Mouse (Mus musculus) thymus, adult 2 months (tissue): Measurements from ENCODE around the gene Tnfrsf11a. TPM values are rescaled to one million over a fixed set of nuclear protein-coding genes. Genes with fewer than 3 reads are reported as not detected.

Source experiments
- DNase-seq: peaks from one replicate; pipeline ENCODE4 v3.0.0; 2021
- H3K27ac ChIP-seq: fragments of 200-500 bp; 2 replicates; pipeline ENCODE4 v1.5.1; 2012; ENCODE audit warnings: low read length, control low read depth; ENCODE audit not compliant: control insufficient read depth, insufficient read depth
- H3K27me3 ChIP-seq: fragments of 200-500 bp; 2 replicates; pipeline ENCODE4 v1.6.1; 2012; ENCODE audit warnings: mild to moderate bottlenecking, low read length, moderate library complexity, mixed read lengths; ENCODE audit not compliant: control insufficient read depth, insufficient read depth
- H3K36me3 ChIP-seq: fragments of 200-500 bp; 2 replicates; pipeline ENCODE4 v1.6.1; 2012; ENCODE audit warnings: mild to moderate bottlenecking, low read length, moderate library complexity; ENCODE audit not compliant: control insufficient read depth, insufficient read depth
- H3K4me1 ChIP-seq: fragments of 200-500 bp; replicated peaks from 2 replicates; pipeline ENCODE4 v1.6.1; 2012; ENCODE audit warnings: low read length; ENCODE audit not compliant: control insufficient read depth, insufficient read depth
- H3K4me3 ChIP-seq: fragments of 200-500 bp; 2 replicates; pipeline ENCODE4 v1.5.1; 2012; ENCODE audit warnings: mild to moderate bottlenecking, low read length, control low read depth, moderate library complexity; ENCODE audit not compliant: control insufficient read depth, insufficient read depth
- CTCF ChIP-seq: fragments of 200-500 bp; IDR thresholded peaks from 2 replicates; pipeline ENCODE4 v1.5.1; 2012; ENCODE audit warnings: mild to moderate bottlenecking, control low read depth, low read length, moderate library complexity, borderline replicate concordance; ENCODE audit not compliant: control insufficient read depth, poor library complexity, insufficient read depth; ENCODE audit errors: extremely low read depth
- POLR2A ChIP-seq: fragments of 200-500 bp; IDR thresholded peaks from 2 replicates; pipeline ENCODE4 v1.6.1; 2012; ENCODE audit warnings: mild to moderate bottlenecking, low read length, control low read depth, moderate library complexity; ENCODE audit not compliant: control insufficient read depth, poor library complexity, insufficient read depth; ENCODE audit errors: extremely low read depth
- WGBS: fragments of 180-500 bp; shearing (Covaris S2); methylation state at CpG from one replicate; pipeline ENCODE4 v1.1.7; 2018; 5-methylcytosine and 5-hydroxymethylcytosine counted together
- polyA plus RNA-seq: library from polyadenylated mRNA; depleted of rRNA; stranded (reverse); fragments of >200 nt; gene quantifications from 2 replicates; pipeline ENCODE4 v1.2.3, GENCODE M21; 2012; rRNA removed

Gene Tnfrsf11a
- 11.1 and 12.7 TPM in 2 replicates for polyA plus RNA-seq

DNA sequence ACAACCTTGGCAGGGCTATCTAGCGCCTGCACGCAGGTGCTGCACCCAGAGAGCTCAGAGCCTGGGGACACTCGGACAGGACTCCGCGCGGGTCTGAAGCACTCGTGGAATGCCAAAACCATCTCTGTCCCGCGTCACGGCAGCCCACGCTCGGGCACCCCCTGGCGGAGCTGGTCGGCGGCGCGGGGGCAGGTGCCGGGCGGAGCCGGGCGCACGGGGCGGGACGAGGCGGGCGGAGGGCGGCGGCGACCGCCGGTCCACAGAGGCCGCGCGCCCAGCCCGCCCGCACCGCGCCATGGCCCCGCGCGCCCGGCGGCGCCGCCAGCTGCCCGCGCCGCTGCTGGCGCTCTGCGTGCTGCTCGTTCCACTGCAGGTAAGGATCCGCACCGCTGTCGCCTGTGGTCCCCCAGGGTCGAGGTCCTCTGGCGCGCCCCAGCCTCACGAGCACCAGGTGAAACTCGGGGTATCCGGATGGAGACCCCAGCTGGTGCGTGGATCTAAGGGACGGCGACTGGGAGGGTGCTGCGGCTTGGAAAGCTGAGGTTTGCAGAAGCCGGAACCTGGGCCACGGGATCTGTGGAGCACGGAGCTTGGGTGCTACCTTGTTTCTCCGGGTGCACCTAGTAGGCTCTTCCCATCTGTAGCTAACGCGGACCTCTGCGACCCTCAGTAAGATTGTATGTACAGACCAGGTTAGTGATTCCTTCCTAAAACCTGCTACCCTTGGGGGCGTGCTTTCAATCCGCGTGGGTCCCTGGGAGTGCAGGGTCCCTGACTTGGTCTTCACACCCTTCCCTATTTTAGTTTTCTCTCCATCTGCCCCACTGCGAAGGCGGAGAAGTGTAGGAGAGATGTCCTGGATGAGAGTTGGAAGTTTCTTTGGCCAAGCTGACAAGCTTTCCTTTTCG, at the start of gene Tnfrsf11a:
Tnfrsf11a (plus strand) TSS at position 262 of the 908 bp plus-strand sequence.
- Histone ChIP-seq H3K27ac (peak within 1 kb of the TSS; percentile 12; the same call in 1 of the 2 replicates), H3K36me3 (no peaks in the 10 kb centered on the region), H3K4me1 (peaks cover 15% of the 10 kb centered on the region), H3K27me3 (no peaks in the 10 kb centered on the region; the same call in 1 of the 2 replicates), H3K4me3 (peak within 1 kb of the TSS; percentile 33)
- WGBS, result 3% methylated on average over 77 of the region's 77 CpGs
- peak; percentile 52 for TF ChIP-seq CTCF
- no peak for TF ChIP-seq POLR2A
- peak; percentile 72 for DNase-seq

DNA sequence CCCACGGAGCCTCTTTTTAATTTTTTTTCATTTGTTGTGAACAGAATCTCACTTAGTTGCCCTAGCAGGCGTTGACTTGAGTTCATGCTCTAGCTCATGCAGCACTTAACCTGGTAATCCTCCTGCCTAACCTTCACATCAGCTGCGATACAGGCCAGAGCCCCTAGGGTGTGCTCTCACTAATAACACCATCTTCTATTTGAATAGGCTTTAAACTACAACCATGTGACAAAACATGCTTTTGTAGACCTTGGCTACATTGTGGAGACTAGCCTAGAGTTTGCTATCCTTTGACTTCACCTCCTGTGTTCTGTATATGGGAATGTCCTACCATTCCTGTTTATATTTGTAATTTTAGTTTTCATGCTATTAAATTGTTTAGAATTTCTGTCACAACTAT, 45.2 kb upstream of the Tnfrsf11a start:
- H3K4me3 ChIP-seq, result no peak overlapping the region
- H3K27me3 ChIP-seq, result no peaks in the 10 kb centered on the region
- 93% methylated on average over 3 of the region's 3 CpGs for WGBS
- peaks cover 14% of the 10 kb centered on the region for H3K36me3 ChIP-seq
- H3K27ac ChIP-seq, result no peak overlapping the region
- DNase-seq, result no peak
- H3K4me1 ChIP-seq, result no peaks in the 10 kb centered on the region
- TF ChIP-seq POLR2A, result no peak
- TF ChIP-seq CTCF, result no peak

- H3K4me1 ChIP-seq, result no peaks in the 10 kb centered on the region
- DNase-seq, result no peak
- no peak overlapping the region for H3K4me3 ChIP-seq
- H3K27me3 ChIP-seq, result no peaks in the 10 kb centered on the region
- peaks cover 34% of the 10 kb centered on the region for H3K36me3 ChIP-seq
- 97% methylated on average over 6 of the region's 6 CpGs for WGBS
- no peak overlapping the region for H3K27ac ChIP-seq
- no peak for TF ChIP-seq CTCF
- TF ChIP-seq POLR2A, result no peak
Observed at GRCm38 (mm10) chr1:105738334-105738733, 42.2 kb upstream of the Tnfrsf11a start.

DNA sequence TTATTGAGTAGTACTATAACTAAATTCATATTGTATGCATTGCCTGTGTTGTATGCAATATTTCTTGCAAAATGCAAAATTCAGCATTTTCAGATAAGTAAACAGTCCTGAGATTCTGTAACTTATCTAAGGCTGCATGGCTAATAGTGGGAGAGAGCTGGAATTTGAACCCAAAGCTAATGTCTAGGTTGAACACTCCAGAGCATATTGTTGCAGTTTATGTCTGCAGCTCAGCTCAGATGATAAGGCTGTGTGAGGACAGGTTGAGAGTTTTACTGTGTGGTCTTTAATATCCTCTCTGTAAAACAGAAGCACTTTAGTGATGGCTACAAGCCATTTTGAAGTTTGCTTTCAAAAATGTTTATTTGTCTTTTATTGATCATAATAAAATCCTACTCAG, 41.0 kb upstream of the Tnfrsf11a start:
- H3K36me3 ChIP-seq, result peaks cover 40% of the 10 kb centered on the region
- no peak for DNase-seq
- no peak for TF ChIP-seq CTCF
- no peak for TF ChIP-seq POLR2A
- no peaks in the 10 kb centered on the region for H3K4me1 ChIP-seq
- H3K27me3 ChIP-seq, result no peaks in the 10 kb centered on the region
- no peak overlapping the region for H3K4me3 ChIP-seq
- no peak overlapping the region for H3K27ac ChIP-seq

- Histone ChIP-seq H3K4me3 (no peak overlapping the region), H3K27ac (no peak overlapping the region), H3K4me1 (no peaks in the 10 kb centered on the region), H3K36me3 (peaks cover 53% of the 10 kb centered on the region), H3K27me3 (no peaks in the 10 kb centered on the region)
- no peak for TF ChIP-seq CTCF
- TF ChIP-seq POLR2A, result no peak
- DNase-seq, result no peak
- 92% methylated on average over 1 of the region's 1 CpGs for WGBS
Observed at GRCm38 (mm10) chr1:105742481-105742880, 38.0 kb upstream of the Tnfrsf11a start.

GRCm38 (mm10) chr1:105746444-105746843, 34.1 kb upstream of the Tnfrsf11a start:
- H3K36me3 ChIP-seq, result peaks cover 49% of the 10 kb centered on the region

More at GRCm38 (mm10) chr1:105746444-105746843, 34.1 kb upstream of the Tnfrsf11a start:
- Histone ChIP-seq H3K4me1 (no peaks in the 10 kb centered on the region), H3K27me3 (no peaks in the 10 kb centered on the region), H3K4me3 (no peak overlapping the region), H3K27ac (no peak overlapping the region)
- TF ChIP-seq POLR2A (no peak), CTCF (no peak)
- no peak for DNase-seq
- 19% methylated on average over 1 of the region's 1 CpGs for WGBS
